Mouse (Mus musculus) retina, embryonic 14.5 days (tissue): ENCODE measurements around the gene Scarb2.
"Not testable (repeated sequence)": the region's sequence is repeated elsewhere in the genome, so short reads cannot be mapped to it uniquely, and the experiment has no call there.

ENCODE experiments used
- DNase-seq: peaks from one replicate; pipeline ENCODE4 v3.0.0-alpha.2; 2015; ENCODE audit warnings: low spot score

Scarb2 gene

DNA sequence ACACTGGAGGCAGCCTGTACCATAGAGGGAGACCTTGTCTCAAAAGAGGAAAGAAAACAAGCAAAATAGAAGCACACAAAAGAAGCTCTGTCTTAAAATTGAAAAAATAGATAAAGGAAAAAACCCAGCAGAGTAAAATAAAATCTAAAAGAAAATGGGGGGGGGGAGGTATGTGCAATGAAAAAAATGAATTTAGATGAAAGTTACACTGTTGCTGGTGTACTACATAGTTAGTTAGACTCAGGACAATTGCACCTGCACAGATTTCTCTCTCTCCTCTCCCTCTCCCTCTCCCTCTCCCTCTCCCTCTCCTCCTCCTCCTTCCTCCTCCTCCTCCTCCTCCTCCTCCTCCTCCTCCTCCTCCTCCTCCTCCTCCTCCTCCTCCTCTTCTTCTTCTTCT lies at the start of gene Scarb2:
Gene Scarb2, minus strand, starts transcription at position 101 of the 400 bp plus-strand sequence.
- DNase-seq: no peak

DNA sequence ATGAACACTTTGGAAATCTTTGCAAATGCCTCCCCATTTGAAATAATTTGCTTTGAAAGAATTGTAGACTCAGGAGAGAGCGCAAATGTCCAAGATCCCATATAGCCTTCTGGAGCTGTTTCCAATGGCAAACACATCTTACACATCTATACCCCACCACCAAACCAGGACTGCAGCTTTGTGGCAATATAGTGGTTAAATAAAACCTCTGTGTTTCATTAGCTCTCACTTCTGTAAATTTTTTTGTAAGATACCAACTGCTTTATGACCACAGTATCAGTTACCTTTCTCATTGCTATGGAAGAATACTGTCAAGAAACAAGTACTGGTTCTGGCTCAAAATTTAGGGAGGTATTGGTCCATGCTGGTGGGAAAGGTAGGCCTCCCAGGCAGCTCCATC lies 49.3 kb upstream of the Scarb2 start:
- no peak for DNase-seq

DNA sequence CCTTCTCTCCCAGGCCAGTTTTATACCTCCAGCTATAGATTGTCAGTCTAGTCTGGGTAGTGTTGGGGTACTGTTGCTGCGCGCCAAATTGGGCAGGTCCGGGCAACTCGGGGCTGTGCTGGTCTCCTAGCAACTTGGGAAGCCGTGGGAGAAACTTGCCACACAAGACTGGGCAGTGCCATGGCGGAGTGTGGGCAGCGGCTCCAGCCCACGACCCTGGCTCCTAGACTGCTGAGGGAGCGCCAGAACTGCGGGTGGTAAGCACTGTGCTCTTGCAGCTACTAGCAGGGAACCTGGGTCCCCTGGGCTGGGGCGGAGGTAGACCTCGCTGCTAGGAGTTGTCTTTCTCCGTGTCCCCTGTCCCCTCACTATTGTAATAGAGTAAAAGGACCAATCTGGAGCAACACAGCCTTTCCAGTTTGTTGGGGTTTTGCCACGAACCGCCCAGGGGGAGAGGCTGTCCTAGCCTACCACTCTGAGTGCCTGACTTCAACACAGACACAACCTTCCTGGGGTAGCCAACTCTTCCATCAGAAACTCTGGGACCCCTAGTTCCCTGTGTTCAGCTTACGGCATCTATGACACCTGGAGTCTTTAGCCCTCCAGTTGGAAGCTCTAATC lies 48.4 kb upstream of the Scarb2 start, which contains the start of gene Fam47e:
Gene Fam47e, plus strand, starts transcription at position 179 of the 621 bp plus-strand sequence.
- DNase-seq: no peak

DNA sequence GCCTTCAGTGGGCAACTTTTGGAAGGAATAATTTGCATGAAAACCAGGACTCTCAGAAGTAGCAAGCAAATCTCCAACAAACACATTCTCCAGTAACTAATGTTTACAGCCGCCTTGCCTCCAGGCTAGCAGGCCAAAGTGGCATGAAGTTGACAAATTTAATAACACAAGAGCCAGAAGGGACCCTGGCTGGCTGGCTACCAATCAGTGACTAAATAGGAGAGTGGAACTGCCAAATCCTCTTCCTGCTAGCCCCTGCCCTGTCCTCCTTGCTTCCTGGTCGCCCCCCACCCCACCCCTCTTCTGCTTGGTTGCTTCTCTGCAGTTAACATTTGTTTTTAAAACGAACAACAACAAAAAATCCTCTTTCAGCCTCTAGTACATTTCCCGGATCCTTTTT lies 47.8 kb upstream of the Scarb2 start:
- DNase-seq: no peak

DNA sequence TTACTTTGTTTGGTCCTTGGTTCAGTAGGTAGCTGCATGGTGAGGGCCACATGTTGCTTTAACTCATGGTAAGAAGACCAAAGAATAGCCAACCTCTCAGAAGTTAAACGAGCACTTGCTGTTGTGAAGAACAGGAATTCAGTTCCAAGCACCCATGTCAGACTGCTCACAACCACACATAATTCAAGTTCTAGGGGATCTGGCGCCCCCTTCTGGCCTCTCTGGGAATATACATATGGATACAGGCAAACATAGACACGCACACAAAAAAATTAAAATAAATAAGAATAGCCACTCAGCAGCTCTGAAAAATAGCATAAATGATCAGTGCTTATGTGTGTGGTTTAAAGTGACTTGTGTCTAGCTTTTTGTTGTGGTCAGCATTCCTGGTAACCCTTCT lies 47.3 kb upstream of the Scarb2 start:
- DNase-seq: no peak

DNA sequence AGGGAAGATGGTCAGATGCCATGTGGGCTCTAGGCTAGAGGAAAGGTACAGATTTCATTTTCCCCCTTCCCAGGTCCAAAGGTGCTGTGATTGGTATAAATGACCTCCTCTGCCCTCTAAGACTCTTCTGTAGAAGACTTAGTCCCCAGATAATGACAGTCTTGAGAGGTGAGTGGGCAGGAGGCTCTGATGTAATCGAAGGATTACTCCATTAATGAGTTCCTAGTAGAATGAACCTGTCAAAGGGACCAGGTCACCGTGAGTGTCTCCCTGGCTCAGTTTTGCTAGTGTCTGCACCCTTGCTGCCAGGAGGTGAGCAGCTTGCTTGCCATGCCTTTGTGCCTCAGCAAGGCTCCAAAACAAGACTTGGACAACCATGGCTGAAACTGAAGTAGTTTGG lies 46.0 kb upstream of the Scarb2 start:
- no peak for DNase-seq

DNA sequence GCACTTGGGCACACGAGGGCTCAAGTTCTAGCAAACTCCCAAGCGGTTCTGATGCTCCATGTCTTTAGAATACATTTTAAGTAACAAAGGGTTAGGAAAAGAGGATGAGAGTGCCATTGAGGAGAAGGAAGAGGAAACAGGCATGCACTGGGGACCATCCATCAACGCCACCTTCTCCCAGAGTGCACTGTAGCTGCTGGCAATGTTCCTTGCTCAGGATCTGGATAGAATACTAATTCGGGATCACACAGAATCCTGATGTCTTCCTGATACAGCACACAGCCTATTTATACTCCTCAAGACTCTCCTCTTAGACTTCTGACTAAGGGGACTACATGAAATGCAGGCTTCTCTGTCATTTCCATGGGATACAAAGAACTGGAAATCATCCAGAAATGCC lies 33.1 kb upstream of the Scarb2 start:
- no peak for DNase-seq

DNA sequence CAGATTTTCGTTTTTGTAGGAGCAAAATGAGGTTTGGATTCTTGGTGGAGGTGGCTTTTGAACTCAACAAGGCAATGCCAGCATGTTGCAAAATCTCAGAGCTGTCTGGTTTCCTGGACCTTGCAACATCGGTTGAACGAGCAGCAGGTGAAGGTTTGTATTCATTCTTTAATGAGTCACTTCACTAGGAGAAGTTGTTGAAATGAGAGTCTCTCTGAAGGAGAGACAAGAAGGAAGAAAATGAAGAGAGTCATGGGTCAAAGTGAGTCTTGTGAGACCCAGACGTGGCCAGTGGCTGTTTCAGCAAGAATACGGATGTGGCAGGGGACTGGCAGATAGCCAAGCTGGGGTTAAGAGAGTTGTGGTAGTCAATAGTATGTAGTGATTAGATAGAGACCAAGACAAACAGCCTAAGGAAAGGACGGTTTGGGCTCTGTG lies 18.2 kb upstream of the Scarb2 start:
- DNase-seq: no peak

DNA sequence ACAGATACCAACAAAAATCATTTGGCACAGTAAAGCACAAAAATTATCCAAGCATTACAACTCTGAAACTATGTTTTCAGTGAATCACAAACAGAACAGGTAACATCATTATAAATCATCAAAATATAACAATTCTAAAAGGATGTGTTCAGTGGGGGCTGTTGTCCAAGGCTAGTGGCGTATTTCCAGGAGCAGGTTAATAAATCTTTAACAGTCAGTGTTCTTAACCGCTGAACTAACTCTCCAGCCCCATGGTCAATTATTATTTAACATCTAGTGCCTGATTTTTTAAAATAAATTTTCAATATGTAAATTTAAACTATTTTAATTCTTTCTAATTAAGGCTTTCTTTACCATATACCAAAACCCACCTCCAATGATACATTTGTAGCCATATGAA lies 14.5 kb upstream of the Scarb2 start:
- DNase-seq: not testable (repeated sequence)

DNA sequence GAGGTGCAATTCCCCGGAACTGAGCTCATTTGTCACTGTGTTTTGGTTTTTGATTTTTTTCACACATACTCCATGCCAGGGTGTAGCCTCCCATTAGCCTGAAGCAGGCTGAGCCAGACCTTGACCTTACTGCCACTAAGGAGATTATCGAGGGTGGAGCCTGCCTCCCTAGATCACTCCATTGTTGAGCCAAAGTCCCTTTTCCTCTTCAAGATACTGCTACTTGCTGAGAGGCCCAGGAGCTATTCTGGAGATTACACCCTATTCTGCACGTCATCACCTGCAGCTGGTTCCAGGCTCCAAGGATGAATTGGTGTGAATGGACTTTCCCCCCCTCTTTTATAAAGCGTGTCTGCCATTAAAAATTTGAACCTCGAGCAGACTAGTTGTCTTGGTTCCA lies 5.4 kb upstream of the Scarb2 start:
- DNase-seq: no peak

DNA sequence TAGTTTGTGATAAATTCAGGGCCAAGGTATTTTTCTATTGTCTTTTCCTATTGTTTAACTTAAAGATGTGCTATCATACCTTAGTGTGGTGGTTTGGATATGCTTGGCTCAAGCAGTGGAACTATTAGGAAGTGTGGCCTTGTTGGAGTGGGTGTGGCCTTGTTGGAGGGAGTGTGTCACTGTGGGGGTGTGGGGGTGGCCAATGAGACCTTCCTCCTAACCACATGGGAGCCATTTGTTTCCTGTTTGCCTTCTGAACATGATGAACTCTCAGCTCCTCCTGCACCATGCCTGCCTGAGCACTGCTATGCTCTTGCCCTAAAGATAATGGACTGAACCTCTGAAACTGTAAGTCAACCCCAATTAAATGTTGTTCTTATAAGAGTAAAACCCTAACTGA lies 4.6 kb upstream of the Scarb2 start:
- no peak for DNase-seq

DNA sequence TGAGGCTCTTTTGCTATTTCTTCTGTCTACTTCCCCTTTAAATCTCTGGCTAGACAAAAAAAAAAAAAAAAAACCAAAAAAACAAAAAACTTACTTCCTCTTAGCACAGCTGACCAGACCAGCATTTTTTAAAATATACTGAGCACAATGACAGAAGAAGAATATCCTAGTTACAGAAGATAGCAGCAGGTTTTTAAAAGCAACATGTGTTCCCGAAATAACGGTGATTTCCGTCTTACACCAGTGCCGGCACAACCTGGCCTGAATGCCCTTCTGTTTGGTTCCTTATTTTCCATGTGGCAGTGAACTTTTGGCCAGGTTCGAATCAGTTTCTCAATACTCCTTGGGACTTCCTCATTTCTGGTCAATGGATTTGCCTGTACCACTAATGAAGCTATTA lies 2.2 kb upstream of the Scarb2 start:
- DNase-seq: no peak

DNA sequence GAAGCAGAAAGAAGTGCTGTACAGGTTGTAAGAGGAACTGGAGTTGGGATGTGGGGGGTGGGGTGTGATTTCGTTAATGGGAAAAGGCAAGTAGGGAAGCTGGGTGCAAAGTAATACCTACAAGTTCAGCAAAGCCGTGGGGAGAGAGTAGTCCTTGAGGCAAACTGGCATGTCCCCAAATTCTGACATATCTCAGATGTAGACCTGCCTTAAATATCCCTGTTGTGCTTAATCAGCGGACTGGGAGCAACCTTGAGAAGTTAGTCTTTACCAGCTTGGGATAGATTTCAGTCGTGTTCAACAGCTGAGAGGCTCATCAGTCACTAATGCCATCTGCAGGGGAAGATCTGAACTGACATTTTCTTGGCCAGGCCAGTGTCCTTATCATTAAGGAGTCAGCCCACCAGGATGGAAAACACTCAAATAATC lies 318 bp downstream of the Scarb2 start:
- peak; percentile 80 for DNase-seq

DNA sequence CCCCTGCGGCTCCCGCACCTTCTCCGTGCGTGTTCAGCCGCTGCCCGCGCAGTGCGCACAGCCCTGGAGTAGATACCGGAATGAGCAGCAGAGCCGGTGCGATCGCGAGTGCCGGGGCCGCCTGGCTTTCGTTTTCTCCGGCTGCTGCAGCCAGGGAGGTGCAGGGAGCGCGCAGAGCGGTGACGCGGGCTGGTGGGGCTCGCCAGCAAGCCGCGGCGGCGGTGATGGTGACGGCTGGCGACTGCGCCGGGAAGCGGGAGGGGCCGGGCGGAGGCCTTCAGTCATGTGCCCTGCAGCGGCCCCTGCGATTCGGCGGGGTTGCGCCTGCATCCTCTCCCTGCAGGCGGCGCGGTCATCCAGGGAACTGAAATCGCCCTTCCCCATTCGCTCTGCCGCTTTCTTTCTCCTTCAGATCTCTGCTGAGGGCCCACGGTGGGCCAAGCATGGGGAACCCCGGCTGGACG lies 1.2 kb downstream of the Scarb2 start:
- DNase-seq: peak; percentile 95

DNA sequence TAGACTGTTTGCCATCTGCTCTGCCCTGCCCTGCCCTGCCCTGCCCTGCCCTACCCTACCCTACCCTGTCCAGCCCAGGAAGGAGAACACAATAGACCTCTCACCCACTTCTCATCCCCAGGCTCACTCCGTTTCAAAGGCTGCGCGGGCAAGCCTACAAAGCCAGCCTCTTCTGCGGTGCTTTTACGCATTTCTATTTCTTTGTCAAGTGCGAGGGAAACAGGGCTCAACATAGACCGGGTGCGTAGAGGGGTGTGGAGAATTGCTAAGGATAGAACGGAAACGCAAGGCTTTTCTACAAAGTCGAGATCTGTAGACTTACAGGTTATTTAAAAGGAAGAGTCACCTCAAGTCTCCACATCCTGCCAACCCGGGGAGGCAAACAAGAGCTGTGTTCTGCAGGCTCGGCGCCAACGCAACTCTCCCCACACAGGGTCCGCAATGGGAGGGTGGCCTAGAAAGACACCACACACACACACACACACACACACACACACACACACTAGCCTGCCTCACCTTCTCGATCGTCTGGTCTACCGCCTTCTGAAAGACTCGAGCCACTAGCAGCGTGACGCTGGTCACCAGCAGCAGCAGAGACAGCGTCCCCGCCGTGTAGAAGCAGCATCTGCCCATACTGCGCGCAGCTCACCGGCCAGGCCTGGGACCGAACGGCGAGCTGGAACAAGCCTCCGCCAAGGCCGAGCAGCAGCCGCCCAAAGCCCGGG lies 1.8 kb downstream of the Scarb2 start:
- no peak for DNase-seq

DNA sequence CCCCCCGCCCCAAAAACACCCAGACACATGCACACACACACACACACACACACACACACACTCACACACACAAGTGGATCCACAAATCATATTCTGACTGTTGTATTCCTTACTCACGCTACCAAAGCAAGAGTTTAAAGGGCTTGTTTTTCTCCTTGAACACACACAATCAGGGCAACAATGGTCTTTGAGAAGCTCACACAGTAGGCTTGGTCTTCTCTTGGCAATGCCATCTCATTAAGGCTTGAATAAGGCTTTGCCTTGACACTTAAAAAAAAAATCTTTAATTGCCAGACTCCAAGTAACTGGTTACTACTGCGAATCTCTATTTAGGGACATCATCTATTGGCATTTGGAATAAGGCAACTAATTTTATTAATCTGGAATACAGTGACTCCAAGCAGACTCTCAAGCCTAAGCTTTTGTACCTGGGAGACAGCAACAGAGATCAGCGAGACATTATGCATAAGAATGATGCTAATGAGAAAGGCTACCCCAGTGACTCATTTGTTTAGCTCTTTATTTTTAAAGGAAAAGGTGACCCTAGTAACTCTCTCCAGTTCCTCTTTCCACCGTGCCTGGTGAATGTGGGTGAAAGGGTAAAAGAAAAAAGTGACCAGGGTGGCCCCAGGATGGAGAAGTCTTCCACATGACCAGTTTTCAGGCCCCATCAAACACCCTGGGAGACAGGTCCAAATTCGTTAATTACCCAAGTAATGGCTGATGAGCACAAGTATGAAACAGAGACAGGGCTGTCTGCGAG lies 2.6 kb downstream of the Scarb2 start:
- DNase-seq: peak; percentile 42

DNA sequence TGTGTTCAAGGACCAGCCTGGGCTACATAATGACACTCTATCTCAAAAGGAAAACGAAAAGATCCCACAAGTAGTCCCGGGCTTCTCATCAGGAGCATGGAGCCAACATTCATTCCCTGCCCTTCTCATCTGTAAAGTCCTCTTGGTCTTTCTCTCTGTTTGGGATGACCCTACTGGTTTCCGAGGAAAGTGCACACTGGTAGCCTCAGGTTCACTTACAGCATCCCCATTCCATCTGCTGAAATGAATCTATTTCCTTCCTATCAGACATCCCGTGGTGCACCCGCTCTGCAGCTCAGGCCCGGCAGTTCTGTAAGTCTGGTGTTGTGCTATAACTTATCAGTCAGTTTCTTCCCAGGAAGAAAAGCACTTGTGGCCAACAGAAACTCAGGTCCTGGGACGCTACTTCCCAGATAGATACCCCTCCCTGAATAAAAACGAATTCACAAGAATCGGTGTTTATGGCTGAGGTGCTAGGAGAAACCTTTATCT lies 3.2 kb downstream of the Scarb2 start:
- no peak for DNase-seq

DNA sequence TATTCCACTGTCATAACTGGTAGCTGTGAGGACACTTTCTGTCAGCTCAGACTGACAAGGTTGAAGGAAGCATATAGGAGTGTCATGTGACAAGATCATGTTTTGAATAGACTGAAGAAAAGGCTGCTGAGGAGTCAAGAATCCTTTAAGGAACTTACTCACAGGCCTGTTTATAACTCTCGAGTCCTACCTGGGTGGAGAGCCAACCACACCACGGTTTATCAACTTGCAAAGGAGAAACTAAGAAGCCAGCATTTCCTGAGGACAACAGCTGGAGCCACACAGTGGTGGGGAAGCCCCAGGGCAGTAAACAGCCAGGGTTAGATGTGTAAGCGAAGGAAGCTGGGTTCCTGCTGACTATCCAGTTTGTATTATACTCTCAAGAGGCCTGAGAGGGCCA lies 7.3 kb downstream of the Scarb2 start:
- DNase-seq: no peak

DNA sequence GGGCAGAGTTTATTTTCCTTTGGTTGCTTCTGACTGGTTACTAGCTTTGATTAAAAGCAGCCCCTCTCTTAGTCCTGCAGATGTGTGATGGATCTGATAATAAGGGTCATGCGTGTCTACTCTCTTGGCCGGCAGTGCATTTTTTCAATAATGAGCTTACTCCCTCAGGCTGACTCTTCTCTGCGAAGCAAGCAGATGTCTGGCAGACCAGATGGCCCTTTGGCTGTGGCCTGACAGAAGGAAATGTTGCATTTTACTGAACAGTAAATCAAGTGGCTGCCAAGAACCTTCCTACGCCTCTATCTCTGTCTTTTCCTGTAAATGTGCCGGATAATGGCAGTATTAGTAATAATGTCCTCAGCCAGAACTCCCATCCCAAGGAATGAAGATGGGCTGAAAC lies 8.0 kb downstream of the Scarb2 start:
- DNase-seq: no peak

DNA sequence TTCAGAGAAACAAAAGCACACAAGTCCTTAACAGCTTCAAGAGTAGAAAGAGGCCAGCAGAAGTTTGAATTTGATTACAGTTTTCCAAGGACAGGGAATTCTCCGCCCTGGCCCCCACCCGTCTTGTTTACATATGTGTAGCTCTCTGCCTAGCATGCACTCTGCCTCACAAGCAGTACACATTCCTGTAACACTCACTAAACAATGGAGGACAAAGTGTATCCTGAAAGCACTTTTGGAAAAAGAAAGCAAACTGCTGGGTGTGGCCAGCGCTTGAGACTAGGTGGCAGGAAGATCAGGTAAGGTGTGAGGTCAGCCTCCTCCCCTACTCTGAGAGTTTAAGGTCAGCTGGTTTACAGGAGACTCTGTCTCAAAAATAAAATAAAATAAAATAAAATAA lies 8.4 kb downstream of the Scarb2 start:
- DNase-seq: no peak

DNA sequence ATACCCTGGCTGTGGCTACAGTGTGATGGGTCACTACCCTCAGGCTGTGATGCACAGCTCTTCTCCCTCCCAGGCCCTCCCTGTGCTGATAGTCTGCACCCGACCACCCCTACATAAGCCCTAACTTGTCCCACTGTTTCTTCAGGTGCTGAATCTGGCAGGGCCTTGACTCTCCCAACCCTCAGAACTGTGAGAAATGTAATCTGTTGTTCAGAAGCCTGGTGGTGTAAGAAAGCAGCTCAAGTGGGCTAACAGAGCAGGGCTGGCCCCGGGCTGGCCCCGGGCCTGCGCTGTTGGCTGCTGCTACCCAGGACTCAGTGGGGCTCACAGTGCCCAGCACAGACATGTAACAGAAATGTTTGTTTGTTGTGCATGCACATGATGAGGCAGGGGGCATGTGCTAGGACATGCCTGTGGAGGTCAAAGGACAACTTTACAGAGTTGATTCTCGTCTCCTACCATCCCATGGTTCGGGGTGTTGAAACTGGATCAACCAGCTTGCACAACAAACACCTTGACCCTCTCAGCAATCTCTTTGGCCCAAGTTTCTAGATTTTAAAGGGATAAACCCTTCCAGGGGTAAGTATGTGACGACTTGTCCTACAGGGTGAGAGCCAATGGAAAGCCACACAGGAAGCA lies 10.7 kb downstream of the Scarb2 start:
- no peak for DNase-seq

DNA sequence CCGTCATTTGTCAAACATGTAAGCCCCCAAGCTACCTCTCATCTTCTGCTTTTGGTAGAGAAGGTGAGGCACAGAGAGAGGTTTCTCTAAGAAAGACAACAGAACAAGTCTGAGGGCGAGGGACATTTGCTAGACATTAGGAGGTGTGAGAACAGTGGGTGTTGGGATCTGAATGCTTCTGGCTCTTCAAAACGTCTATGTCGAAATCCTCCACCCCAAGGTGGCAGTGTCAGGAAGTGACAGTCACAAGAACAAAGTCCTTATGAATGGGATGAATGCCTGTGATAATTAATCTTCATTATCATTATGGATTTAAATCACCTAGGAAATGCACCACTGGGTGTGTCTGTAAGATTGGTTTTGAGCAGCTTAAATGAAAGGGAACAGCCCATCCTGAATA lies 11.3 kb downstream of the Scarb2 start:
- DNase-seq: no peak
